Mouse (Mus musculus): ENCODE data around the gene Mdga1.

Gene Mdga1

DNA sequence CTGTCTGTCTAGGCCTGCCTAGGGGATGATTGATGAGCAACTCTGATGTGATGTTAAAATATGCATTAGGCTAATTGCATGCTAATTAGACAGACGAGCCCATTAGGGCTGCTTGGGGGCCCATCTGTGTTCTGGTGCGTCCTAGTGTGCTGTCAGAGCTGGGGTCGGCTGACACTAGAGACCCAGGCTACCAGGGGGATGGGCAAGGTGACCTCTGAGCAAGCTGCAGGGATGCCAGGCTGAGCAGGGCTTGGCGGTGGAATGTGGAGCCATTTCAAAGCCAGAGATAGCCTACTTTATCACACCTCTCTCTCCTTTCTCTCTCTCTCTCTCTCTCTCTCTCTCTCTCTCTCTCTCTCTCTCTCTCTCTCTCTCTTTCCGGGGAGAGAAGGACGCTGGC lies 49.8 kb downstream of the Mdga1 start:
- no peak for ATAC-seq (ENCODE audit: low TSS enrichment)

- no peak for ATAC-seq (ENCODE audit: low TSS enrichment)
Observed at GRCm38 (mm10) chr17:29919552-29919920, 50.4 kb downstream of the Mdga1 start.

- ATAC-seq (ENCODE audit: low TSS enrichment): no peak
Observed at GRCm38 (mm10) chr17:29918791-29919551, 50.9 kb downstream of the Mdga1 start.

DNA sequence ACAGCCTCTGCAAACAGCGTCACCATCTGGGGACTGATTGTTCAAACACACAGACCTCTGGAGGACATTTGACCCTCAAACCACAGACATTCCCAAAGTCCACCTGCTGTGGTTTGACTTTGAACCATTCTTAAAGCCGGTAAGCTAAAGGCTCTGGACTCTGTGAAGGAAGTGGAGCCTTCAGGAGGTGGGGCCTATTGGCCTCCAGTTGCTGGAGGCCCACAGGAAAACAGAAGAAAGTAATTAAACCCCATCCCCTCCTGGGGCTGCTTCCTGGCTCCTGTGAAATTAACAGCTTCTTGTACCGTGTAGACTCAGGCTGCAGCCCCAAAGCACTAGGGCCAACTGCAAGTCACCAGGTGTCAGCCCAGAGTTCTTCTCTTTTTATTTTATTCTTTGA lies 52.9 kb downstream of the Mdga1 start:
- ATAC-seq (ENCODE audit: low TSS enrichment): no peak

DNA sequence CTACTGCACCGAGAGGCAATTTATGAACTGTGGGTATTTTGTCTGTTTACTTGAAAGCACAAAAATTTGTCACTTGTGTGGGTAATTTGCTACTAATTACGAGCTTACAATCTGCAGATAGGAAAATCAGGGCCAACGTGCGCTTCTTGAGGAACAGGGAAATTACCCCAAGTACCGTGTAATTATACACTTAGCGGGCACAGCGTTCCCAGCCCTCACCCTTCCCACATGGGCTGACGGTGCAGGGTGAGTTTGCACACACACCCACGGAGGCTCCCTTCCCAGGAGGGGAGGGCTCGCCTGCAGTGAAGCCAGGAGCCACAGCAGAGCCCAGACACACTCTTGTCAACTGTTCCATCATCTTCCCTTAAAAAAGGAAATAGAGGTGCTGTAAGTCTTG lies 54.1 kb downstream of the Mdga1 start:
- ATAC-seq (ENCODE audit: low TSS enrichment): peak; percentile 65; the same call in 1 of the 2 replicates

- no peak for ATAC-seq (ENCODE audit: low TSS enrichment)
Observed at GRCm38 (mm10) chr17:29913301-29913965, 56.5 kb downstream of the Mdga1 start.

DNA sequence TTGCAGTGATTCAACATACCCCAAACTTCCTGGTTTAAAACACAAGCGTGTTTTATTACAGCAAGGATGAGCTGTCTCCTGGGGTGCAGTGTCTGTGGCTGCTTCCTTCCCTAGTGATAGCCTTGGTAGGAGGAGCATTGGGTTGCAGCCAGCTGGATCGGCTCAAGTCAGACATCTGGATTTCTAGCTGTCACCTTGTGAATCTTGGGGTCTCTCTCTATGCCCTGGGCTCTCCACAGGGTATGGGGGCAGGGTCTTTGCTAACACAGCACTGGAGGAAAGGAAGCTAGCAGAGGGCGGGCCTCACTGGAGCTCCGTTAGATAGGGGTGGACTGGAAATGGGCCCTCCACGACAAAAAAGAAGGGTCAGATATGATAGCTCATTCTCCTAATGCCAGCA lies 57.2 kb downstream of the Mdga1 start:
- no peak for ATAC-seq (ENCODE audit: low TSS enrichment)

- no peak for ATAC-seq (ENCODE audit: low TSS enrichment)
Observed at GRCm38 (mm10) chr17:29909031-29909430, 60.9 kb downstream of the Mdga1 start.

- ATAC-seq (ENCODE audit: low TSS enrichment): no peak
Observed at GRCm38 (mm10) chr17:29904694-29905093, 65.2 kb downstream of the Mdga1 start.

- no peak for ATAC-seq (ENCODE audit: low TSS enrichment)
Observed at GRCm38 (mm10) chr17:29902406-29903155, 67.3 kb downstream of the Mdga1 start.

- ATAC-seq (ENCODE audit: low TSS enrichment): no peak
Observed at GRCm38 (mm10) chr17:29900289-29900688, 69.6 kb downstream of the Mdga1 start.

DNA sequence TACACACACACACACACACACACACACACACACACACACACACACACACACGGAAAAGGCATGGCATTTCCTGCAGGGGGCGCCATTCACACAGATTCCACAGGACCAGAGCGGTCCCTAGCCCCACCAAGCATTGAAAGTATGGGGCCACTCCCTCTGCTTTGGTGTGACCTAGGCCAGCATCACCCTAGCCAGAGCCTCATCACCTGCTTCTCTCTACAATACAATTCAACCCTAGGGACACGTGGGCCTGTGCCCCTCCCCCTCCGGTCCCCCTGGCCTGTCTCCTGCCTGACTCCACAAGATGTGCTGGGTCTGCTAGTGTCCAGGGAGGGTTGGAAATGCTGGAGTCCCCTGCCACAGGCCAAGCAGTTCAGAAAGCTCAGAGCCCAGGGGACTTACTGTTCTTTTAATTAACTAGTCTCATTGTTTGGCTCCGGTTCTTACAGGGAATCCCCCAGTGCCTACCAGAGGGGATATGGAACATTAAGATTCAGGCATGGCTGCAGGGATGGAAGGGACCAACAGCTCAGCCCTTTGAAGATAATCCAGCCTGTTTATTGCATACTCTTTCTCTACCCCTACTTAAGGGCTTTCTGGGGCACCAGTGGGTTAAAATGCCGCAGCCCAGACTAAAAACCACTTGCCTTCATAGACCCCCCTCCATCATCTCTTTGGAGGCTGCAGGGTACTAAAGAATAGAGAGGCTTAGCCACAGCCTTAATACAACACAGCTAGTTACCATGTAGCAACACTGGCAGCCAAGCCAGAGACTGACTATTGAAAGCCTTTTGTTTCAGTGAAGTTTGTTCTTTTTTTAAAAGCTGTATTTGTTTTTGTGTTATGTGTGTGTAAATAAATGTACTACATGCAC lies 73.5 kb downstream of the Mdga1 start:
- ATAC-seq (ENCODE audit: low TSS enrichment): no peak

DNA sequence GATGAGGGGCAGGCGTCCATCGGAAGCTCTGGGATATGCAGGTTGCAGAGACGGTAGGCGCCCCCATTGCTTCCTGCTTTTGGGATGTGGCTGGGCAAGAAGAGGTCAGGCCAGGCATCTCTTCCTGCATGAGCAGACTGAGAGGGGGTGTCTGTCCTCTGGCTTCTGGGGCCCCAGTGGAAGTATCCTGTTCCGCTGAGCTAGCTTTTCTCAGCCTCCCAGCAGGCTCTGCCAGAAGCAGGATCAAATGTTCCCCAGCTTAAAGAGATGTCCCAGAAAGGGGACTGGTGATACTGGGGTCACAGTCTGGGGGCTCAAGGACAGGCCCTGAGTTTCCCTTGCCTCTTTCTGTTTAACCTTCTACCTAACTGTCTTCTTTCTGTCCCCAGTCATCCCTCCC lies 74.3 kb downstream of the Mdga1 start:
- no peak for ATAC-seq (ENCODE audit: low TSS enrichment)

DNA sequence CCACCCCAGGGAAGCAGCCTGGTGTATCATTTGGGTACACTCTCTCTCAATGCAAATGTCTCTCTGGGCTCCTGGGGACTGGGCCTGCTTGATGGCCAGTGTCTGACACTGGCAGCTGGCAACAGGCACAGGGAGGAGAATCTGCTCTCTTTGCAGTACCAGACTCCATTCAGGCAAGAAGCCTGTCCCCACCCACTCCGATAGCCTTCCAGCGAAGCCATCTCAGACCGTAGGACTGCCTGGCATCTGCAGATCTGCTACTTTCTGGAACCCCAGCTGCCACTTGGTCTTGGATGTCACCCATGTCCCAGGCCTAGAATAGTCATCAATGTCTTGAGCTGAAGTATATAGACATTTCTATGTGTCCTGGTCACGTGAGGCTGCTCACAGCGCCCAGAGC lies 74.9 kb downstream of the Mdga1 start:
- no peak for ATAC-seq (ENCODE audit: low TSS enrichment)

DNA sequence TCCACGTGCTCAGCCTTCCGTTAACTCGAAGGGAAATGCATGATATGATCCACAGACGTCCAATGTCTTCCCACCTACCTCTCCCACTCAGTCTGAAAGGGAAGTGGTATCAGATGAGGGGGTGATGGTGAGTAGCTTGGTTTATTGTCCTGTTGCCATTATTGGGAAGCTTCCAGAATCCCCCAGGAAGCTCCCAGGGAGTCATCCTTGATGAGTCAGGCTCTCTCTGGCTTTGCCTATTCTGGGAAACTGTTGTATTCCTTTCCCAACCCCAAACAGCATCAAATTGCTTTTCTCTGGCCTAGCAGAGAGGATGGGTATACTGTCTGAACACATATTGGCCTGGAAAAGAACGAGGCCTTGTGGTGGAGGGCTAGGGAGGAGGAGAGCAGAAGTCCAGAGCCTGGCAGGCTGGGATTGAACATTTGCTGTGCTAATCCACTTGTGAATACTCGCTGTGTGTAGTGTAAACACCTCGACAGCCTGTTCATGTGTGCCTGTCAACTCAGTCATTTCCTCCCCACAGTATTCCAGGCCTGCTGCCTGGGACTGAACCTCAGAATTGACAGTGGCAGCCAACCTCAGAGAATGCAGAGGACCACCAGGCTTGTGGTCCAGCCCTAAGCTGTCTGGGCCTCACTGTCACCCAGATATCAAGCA lies 79.3 kb downstream of the Mdga1 start:
- ATAC-seq (ENCODE audit: low TSS enrichment): no peak

DNA sequence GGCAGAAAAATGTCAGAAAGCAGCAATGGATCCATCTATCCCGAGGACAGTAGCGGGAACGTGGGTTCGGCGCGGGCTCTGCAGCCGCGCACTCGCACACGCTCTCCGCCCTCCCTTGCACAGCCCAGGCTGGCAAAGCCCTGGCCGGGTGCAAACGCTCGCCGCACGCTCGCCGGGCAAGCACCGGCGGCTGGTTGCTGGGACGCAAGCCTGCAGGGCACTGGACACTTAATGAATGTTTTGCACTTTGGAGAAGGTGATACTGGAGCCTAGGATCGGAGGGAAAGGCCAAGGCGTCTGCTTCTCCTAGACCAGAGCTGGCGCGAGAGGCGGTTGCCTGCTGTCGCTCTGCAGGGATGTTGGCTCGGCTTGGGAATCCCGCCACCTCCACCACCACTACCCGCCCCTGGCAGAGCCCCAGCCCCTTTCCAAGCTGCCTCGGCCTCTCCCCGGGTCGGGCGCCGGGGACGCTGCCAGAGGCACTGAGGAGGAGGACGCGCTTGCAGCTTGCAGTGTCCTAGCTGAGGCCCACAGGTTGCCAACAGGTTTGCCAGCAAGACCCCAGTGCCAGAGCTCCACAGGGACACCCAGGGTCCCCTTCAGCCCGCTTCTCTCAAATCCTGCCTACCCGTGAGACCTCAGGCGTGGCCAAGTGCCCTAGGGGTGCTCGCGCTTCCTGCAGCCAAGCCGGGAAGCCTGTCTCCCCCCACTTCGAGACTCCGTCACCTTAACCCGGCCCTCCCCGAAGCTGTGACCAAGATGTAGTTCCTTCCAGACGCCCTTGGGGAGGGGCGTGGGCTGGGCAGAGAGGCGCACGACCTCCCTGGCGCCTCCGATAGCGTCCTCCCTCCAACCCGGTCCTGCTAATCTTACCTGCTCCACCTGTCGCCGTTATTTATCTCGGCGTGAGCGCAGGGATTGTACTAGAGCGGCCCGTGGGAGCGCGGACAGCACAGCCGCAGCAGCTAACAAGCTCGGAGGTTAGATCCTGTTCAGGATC lies 80.6 kb downstream of the Mdga1 start:
- ATAC-seq (ENCODE audit: low TSS enrichment): no peak

GRCm38 (mm10) chr17:29887881-29888826 lies 81.7 kb downstream of the Mdga1 start:
- no peak for ATAC-seq (ENCODE audit: low TSS enrichment)

DNA sequence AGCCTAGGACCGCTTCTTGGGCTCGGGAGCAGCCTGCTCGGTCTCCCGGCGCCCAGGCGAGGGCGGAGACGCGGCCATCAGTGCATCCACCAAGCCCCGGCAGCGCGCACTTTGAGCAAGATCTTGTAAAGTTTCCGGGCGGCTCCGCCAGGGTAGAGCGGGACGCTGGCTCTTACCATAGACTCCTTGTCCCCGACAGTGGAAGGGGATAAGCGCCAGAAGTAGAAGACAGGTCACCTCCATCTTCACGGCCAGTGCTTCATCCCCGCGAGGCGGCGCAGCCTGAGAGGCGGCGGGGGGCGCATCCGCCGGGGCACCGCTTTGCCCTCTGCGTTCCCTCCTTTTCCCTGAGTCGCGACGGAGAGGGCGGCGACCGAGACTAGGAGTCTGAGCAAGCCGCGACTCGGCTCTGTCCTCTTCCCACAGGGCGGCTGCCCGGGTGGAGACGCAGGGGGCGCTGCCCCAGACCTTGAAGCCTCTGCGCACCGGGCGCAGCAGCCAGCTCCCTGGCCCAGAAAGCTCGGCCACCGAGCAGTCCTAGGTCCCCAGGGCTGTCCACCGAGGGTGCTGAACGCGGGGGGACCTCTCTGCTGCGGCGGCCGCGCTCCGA lies 82.5 kb downstream of the Mdga1 start:
- ATAC-seq (ENCODE audit: low TSS enrichment): 0 out of 2 replicates have a peak, but pooled peaks have one; percentile 5

All from frontal cortex, adult (tissue).